26 mouse cellular contexts compared by ENCODE assay signal in the genomic region with DNA sequence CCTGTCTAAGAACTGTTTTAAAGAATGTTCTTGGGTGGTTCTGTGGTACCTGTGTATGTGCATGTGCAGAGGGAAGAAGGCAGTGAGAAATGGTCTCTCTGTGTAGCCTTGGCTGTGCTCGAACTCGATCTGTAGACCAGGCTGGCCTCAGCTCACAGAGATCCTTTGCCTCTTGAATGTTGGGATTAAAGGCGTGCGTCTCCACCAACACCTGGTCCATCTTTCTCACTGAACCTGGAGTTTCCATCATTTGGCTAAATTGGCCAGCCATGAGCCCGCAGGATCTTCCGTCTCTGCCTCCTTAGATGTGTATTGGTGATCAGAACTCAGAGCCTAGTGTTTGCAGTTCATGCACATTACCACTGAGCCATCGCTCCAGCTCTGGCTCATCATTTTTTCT. TPM values are rescaled to one million over a fixed set of nuclear protein-coding genes. Genes with fewer than 3 reads are reported as not detected.
DNase-seq lines count a peak whose midpoint lies in the region; ATAC-seq and TF ChIP-seq lines count a peak whose summit lies in the region.
"Had no signal": no experiment of that assay in that cellular context is flagged by ENCODE, and none has a peak within 500 bp of the region (broad histone marks: within the 10 kb centered on the region; RNA-seq: fewer than 3 reads in every experiment).

No protein-coding gene starts in this region.

- peak; percentile 83 for DNase-seq in heart, adult 11 months
- DNase-seq in heart, postnatal 10 days: no peak
- no peak for DNase-seq in liver, postnatal 0 days
- DNase-seq: adrenal gland, postnatal 10 days; adrenal gland, postnatal 36 days; B cell, adult 2 months; cerebellum, adult 2 months; cerebellum, adult 9-11 months; cerebellum, postnatal 25 days; gastrocnemius, postnatal 10 days; gastrocnemius, postnatal 36 days had no signal

- peaks cover 37% of the 10 kb centered on the region for H3K4me1 ChIP-seq in liver, embryonic 12.5 days
- H3K4me1 ChIP-seq in liver, postnatal 0 days (ENCODE audit: insufficient read depth): peaks cover 6% of the 10 kb centered on the region; the same call in 1 of the 2 replicates
- H3K4me1 ChIP-seq in megakaryocyte, embryonic 14.5 days: peaks cover 53% of the 10 kb centered on the region

- no peak for TF ChIP-seq CTCF in liver, postnatal 0 days (IDR thresholded peaks at IDR 0.05; ENCODE audit: low read depth)

- TF ChIP-seq EP300 in liver, postnatal 0 days (IDR thresholded peaks at IDR 0.05; ENCODE audit: low read depth): no peak

- no peak overlapping the region for H3ac ChIP-seq in myocyte (ENCODE audit: control insufficient read depth, insufficient read length)

- H3K36me3 ChIP-seq in liver, embryonic 12.5 days: peaks cover 45% of the 10 kb centered on the region
- peaks cover 33% of the 10 kb centered on the region for H3K36me3 ChIP-seq in liver, postnatal 0 days (replicated peaks; ENCODE audit: insufficient read depth, low read length)
- H3K36me3 ChIP-seq in megakaryocyte, embryonic 14.5 days (replicated peaks; ENCODE audit: low read length): peaks cover 54% of the 10 kb centered on the region
- peaks cover 23% of the 10 kb centered on the region for H3K36me3 ChIP-seq in myocyte (ENCODE audit: control insufficient read depth, insufficient read depth)

- TF ChIP-seq POLR2A in myocyte (IDR thresholded peaks at IDR 0.05; ENCODE audit: insufficient read length, low read depth): no peak

- H3K27ac ChIP-seq in liver, embryonic 12.5 days: no peak overlapping the region
- H3K27ac ChIP-seq in liver, postnatal 0 days (ENCODE audit: low read depth): no peak overlapping the region
- H3K27ac ChIP-seq: embryonic facial prominence, embryonic 12.5 days; embryonic facial prominence, embryonic 15.5 days; forebrain, embryonic 10.5 days; forebrain, embryonic 13.5 days; heart, embryonic 13.5 days; hindbrain, embryonic 12.5 days; hindbrain, embryonic 15.5 days had no signal

- peak overlapping the region; percentile 4 for H3K4me3 ChIP-seq in liver, embryonic 12.5 days
- H3K4me3 ChIP-seq in liver, postnatal 0 days (ENCODE audit: low read depth, low read length): no peak overlapping the region
- H3K4me3 ChIP-seq in megakaryocyte, embryonic 14.5 days (replicated peaks): peak overlapping the region; percentile 8
- H3K4me3 ChIP-seq in myocyte: no peak overlapping the region
- H3K4me3 ChIP-seq: embryonic facial prominence, embryonic 12.5 days; embryonic facial prominence, embryonic 15.5 days; forebrain, embryonic 10.5 days; forebrain, embryonic 13.5 days; heart, embryonic 13.5 days; hindbrain, embryonic 12.5 days; hindbrain, embryonic 15.5 days had no signal

- H3K4me2 ChIP-seq in liver, embryonic 12.5 days: peak overlapping the region; percentile 71
- no peak overlapping the region for H3K4me2 ChIP-seq in liver, postnatal 0 days (ENCODE audit: low read depth, low read length)
- H3K4me2 ChIP-seq in myocyte (ENCODE audit: low read depth): peak overlapping the region; percentile 24
- H3K4me2 ChIP-seq: embryonic facial prominence, embryonic 12.5 days; embryonic facial prominence, embryonic 15.5 days; forebrain, embryonic 13.5 days; heart, embryonic 13.5 days; hindbrain, embryonic 12.5 days; hindbrain, embryonic 15.5 days had no signal

- 90% methylated on average over 7 of the region's 7 CpGs for WGBS in liver, embryonic 12.5 days (ENCODE audit: insufficient replicate concordance)
- WGBS in liver, postnatal 0 days (ENCODE audit: insufficient replicate concordance): 96% methylated on average over 7 of the region's 7 CpGs

- peak overlapping the region; percentile 12; the same call in 1 of the 2 replicates for H3K9ac ChIP-seq in liver, embryonic 12.5 days
- H3K9ac ChIP-seq in liver, postnatal 0 days (replicated peaks): no peak overlapping the region
- H3K9ac ChIP-seq: embryonic facial prominence, embryonic 12.5 days; embryonic facial prominence, embryonic 15.5 days; forebrain, embryonic 13.5 days; heart, embryonic 13.5 days; hindbrain, embryonic 12.5 days; hindbrain, embryonic 15.5 days had no signal

- H3K27me3 ChIP-seq in liver, embryonic 12.5 days (replicated peaks): no peaks in the 10 kb centered on the region
- no peaks in the 10 kb centered on the region for H3K27me3 ChIP-seq in liver, postnatal 0 days (ENCODE audit: insufficient read depth, low read length)
- no peaks in the 10 kb centered on the region for H3K27me3 ChIP-seq in megakaryocyte, embryonic 14.5 days (replicated peaks)
- H3K27me3 ChIP-seq in myocyte (ENCODE audit: control insufficient read depth, insufficient read depth, insufficient read length): no peaks in the 10 kb centered on the region
- H3K27me3 ChIP-seq: CH12.LX; embryonic facial prominence, embryonic 12.5 days; embryonic facial prominence, embryonic 15.5 days; forebrain, embryonic 13.5 days; heart, embryonic 13.5 days; hindbrain, embryonic 12.5 days; hindbrain, embryonic 15.5 days; Patski had no signal

- no peaks in the 10 kb centered on the region for H3K9me3 ChIP-seq in liver, embryonic 12.5 days (replicated peaks)
- no peaks in the 10 kb centered on the region for H3K9me3 ChIP-seq in liver, postnatal 0 days (ENCODE audit: low read length)
- no peaks in the 10 kb centered on the region for H3K9me3 ChIP-seq in megakaryocyte, embryonic 14.5 days
- H3K9me3 ChIP-seq: embryonic facial prominence, embryonic 12.5 days; embryonic facial prominence, embryonic 15.5 days; forebrain, embryonic 10.5 days; forebrain, embryonic 13.5 days; G1E; heart, embryonic 13.5 days; hindbrain, embryonic 12.5 days; hindbrain, embryonic 15.5 days had no signal

- peaks cover 69% of the 10 kb centered on the region for H3K79me2 ChIP-seq in myocyte (ENCODE audit: control insufficient read depth, insufficient read depth)

- intact Hi-C loops in heart, postnatal 10 days (cut with DNase I): loop anchor here (5.0 kb wide), 1 partner anchor 87 kb away; no protein-coding TSS in a partner anchor

- no peak for ATAC-seq in liver, embryonic 12.5 days
- ATAC-seq in liver, postnatal 0 days: no peak
- no peak for ATAC-seq in megakaryocyte, adult 5-6 weeks (ENCODE audit: poor library complexity, severe bottlenecking)
- ATAC-seq: forebrain, embryonic 13.5 days; forebrain, embryonic 16.5 days; Patski had no signal

TF ChIP-seq in myocyte, 11 proteins besides CTCF, POLR2A, EP300 and RAD21:
- TF ChIP-seq SRF (IDR thresholded peaks at IDR 0.05; ENCODE audit: control insufficient read depth, insufficient read length, low read depth): no peak
- TF ChIP-seq USF1 (IDR thresholded peaks at IDR 0.05; ENCODE audit: low read depth): no peak
- no peak for TF ChIP-seq E2F4 (IDR thresholded peaks at IDR 0.05; ENCODE audit: insufficient read depth)
- no peak for TF ChIP-seq REST (IDR thresholded peaks at IDR 0.05; ENCODE audit: insufficient read depth, insufficient read length)
- TF ChIP-seq TCF12 (IDR thresholded peaks at IDR 0.05; ENCODE audit: insufficient read depth, poor library complexity, severe bottlenecking): no peak
TF ChIP-seq in myocyte: peak in this region for 0.

RNA-seq across cellular contexts. Expression of gene Ociad1, which starts 2.4 kb away (rescaled TPM):
- 100 to 1,000 TPM; 264 TPM for total RNA-seq in heart, postnatal 10 days (2021)
- polyA plus RNA-seq in liver, embryonic 12.5 days (2016; fragmentation: Nextera tagmentation; extraction: Ambion mirVana): 154 and 159 TPM in 2 replicates
- polyA plus RNA-seq in liver, postnatal 0 days (2015; fragmentation: Nextera tagmentation; extraction: Ambion mirVana): 98.7 and 105 TPM in 2 replicates
- polyA plus RNA-seq in megakaryocyte, embryonic 14.5 days (2012; ENCODE audit: insufficient read depth, low replicate concordance): 15.0 and 106 TPM in 2 replicates
- total RNA-seq in megakaryocyte, adult 5-6 weeks (2015): 231 and 236 TPM in 2 replicates
- 172 and 182 TPM in 2 replicates for total RNA-seq in megakaryocyte, adult 5-6 weeks (2017)
- polyA plus RNA-seq in myocyte (2012; fragmentation: generic; extraction: Trizol): 213 TPM

RNA-seq across cellular contexts. Expression of gene Fryl, which starts 38.6 kb away (rescaled TPM):
- total RNA-seq in heart, postnatal 10 days (2021): 10 to 100 TPM; 47.4 to 51.3 TPM
- 46.3 and 50.6 TPM in 2 replicates for polyA plus RNA-seq in liver, embryonic 12.5 days (2016; fragmentation: Nextera tagmentation; extraction: Ambion mirVana)
- polyA plus RNA-seq in liver, postnatal 0 days (2015; fragmentation: Nextera tagmentation; extraction: Ambion mirVana): 22.8 and 25.8 TPM in 2 replicates
- 14.1 and 27.6 TPM in 2 replicates for polyA plus RNA-seq in megakaryocyte, embryonic 14.5 days (2012; ENCODE audit: insufficient read depth, low replicate concordance)
- total RNA-seq in megakaryocyte, adult 5-6 weeks (2015): 56.7 and 59.1 TPM in 2 replicates
- total RNA-seq in megakaryocyte, adult 5-6 weeks (2017): 79.8 and 80.9 TPM in 2 replicates
- polyA plus RNA-seq in myocyte (2012; fragmentation: generic; extraction: Trizol): 15.3 TPM

RNA-seq across cellular contexts. Expression of gene Ociad2, which starts 45.8 kb away (rescaled TPM):
- total RNA-seq in heart, postnatal 10 days (2021): 1 to 10 TPM; 8.5 to 9.6 TPM
- polyA plus RNA-seq in liver, embryonic 12.5 days (2016; fragmentation: Nextera tagmentation; extraction: Ambion mirVana): 4.7 and 4.9 TPM in 2 replicates
- polyA plus RNA-seq in liver, postnatal 0 days (2015; fragmentation: Nextera tagmentation; extraction: Ambion mirVana): 1.2 and 2.0 TPM in 2 replicates
- 0.75 TPM in 1 of 2 replicates, not detected in the other for polyA plus RNA-seq in megakaryocyte, embryonic 14.5 days (2012; ENCODE audit: insufficient read depth, low replicate concordance)
- 0.11 TPM in 1 of 2 replicates, not detected in the other for total RNA-seq in megakaryocyte, adult 5-6 weeks (2015)
- total RNA-seq in megakaryocyte, adult 5-6 weeks (2017): 1.8 TPM in 1 of 2 replicates, not detected in the other
- polyA plus RNA-seq in myocyte (2012; fragmentation: generic; extraction: Trizol): 4.1 TPM
- polyA plus RNA-seq: G1E had no signal

Comparison
In these comparisons a context has a peak if more than half of its experiments do, and no peak if none do; other contexts are left out.
1. H3K4me3 ChIP-seq: peak in liver, embryonic 12.5 days (single experiment) and megakaryocyte, embryonic 14.5 days (single experiment); none in liver, postnatal 0 days (single experiment) and myocyte (single experiment).